Mouse (Mus musculus): ENCODE measurements at regions not wholly inside any gene's neighbourhood (a gene's known extent, or its start where the extent isn't known, plus 50 kb on each side); places are given as distances from the start of the nearest gene placed in this dataset.
A peak's percentile ranks its signal among the peaks of the same experiment; 100 is the strongest.

GRCm38 (mm10) chr6:15865271-15865670, 144.8 kb downstream of the Mdfic start:
- no peak for DNase-seq

GRCm38 (mm10) chr6:15882288-15882903, 161.9 kb downstream of the Mdfic start:
- no peak for DNase-seq

- no peak for DNase-seq
Measured at GRCm38 (mm10) chr6:15893066-15893465, 172.6 kb downstream of the Mdfic start.

GRCm38 (mm10) chr6:15900495-15900894, 180.0 kb downstream of the Mdfic start:
- DNase-seq: no peak

- DNase-seq: no peak
Measured at GRCm38 (mm10) chr6:15902665-15903274, 182.3 kb downstream of the Mdfic start.

- DNase-seq: no peak
Measured at GRCm38 (mm10) chr6:15910420-15911167, 190.1 kb downstream of the Mdfic start.

GRCm38 (mm10) chr6:15929650-15930049, 209.2 kb downstream of the Mdfic start:
- DNase-seq: no peak

- DNase-seq: no peak
Measured at GRCm38 (mm10) chr6:15950251-15950650, 229.8 kb downstream of the Mdfic start.

- DNase-seq: peak; percentile 5
Measured at GRCm38 (mm10) chr6:15987334-15987733, 266.9 kb downstream of the Mdfic start.

All from kidney, postnatal 14 days (tissue).